Mouse (Mus musculus): ENCODE measurements around the gene Mucl3.

- TF ChIP-seq POLR2A (IDR thresholded peaks at IDR 0.05; ENCODE audit: control insufficient read depth, extremely low read depth, insufficient read depth, low read length, poor library complexity) (no peak), CTCF (IDR thresholded peaks at IDR 0.05; ENCODE audit: borderline replicate concordance, control insufficient read depth, extremely low read depth, insufficient read depth, low read length, poor library complexity) (no peak)
Observed at GRCm38 (mm10) chr17:35669731-35670130, 26.2 kb upstream of the Mucl3 start.

All from thymus, adult 2 months (tissue).